Mouse (Mus musculus): ENCODE results near the gene Stxbp6.

- TF ChIP-seq CTCF (IDR thresholded peaks at IDR 0.05 in 2 of 3, conservative IDR thresholded peaks at IDR 0.05 in 1 of 3; ENCODE audit: control insufficient read depth in 1 of 3, insufficient read depth in 1 of 3, low read depth in 2 of 3, low read length in 3 of 3, poor library complexity in 1 of 3, severe bottlenecking in 1 of 3) (no peak), POLR2AphosphoS2 (IDR thresholded peaks at IDR 0.05; ENCODE audit: low read length) (no peak), NRF1 (IDR thresholded peaks at IDR 0.05; ENCODE audit: insufficient read depth, low read depth, low read length, poor library complexity, severe bottlenecking) (no peak)
Observed at GRCm38 (mm10) chr12:44928456-44928855, 146.1 kb downstream of the Stxbp6 start.
